Mouse (Mus musculus) stomach, postnatal 0 days (tissue): Measurements from ENCODE around the gene Myef2.

ENCODE experiments used
- CTCF ChIP-seq: IDR thresholded peaks from 2 replicates; pipeline ENCODE4 v1.5.1; 2016; ENCODE audit warnings: antibody characterized with exemption, low read depth, mild to moderate bottlenecking, moderate library complexity
- EP300 ChIP-seq: optimal IDR thresholded peaks from 2 replicates; pipeline ENCODE3; 2016; ENCODE audit warnings: antibody characterized with exemption

DNA sequence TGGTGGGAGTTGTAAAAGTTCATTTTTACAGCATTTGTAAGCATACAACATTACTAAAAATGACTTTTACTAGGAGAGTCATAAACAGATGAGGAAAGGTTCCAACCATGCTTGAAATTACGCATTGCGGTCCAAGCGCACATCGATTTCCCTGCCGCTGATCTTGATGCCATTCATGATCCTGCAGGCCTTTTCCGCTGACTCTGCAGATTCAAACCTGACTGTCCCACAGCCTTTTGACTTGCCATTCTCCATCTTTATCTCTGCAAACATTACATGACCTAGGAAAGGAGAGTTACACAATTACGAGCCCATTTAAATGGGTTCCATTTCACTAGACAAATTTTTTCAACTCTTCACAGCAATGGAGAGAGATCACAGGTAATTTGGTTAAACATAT lies 34.7 kb downstream of the Myef2 start:
- TF ChIP-seq EP300 (no peak), CTCF (no peak)
